Mouse (Mus musculus) E14TG2a.4 (cell line): ENCODE data around the gene Tcf15.

Source experiments
- CTCF ChIP-seq: conservative IDR thresholded peaks from 2 replicates; pipeline ENCODE4 v1.5.1; 2014; ENCODE audit warnings: low read length
- POU5F1 ChIP-seq: IDR thresholded peaks from 2 replicates; pipeline ENCODE4 v1.6.1; 2014; ENCODE audit warnings: low read length, borderline replicate concordance

- no peak for TF ChIP-seq CTCF
- TF ChIP-seq POU5F1: no peak
Observed at GRCm38 (mm10) chr2:152148675-152149074, 5.3 kb downstream of the Tcf15 start.
